Mouse (Mus musculus): ENCODE data around the gene Gltpd2. TPM values are rescaled to one million over a fixed set of nuclear protein-coding genes. Genes with fewer than 3 reads are reported as not detected.

The Gltpd2 gene
- total RNA-seq, 4 experiments from 2014 or later = not detected

DNA sequence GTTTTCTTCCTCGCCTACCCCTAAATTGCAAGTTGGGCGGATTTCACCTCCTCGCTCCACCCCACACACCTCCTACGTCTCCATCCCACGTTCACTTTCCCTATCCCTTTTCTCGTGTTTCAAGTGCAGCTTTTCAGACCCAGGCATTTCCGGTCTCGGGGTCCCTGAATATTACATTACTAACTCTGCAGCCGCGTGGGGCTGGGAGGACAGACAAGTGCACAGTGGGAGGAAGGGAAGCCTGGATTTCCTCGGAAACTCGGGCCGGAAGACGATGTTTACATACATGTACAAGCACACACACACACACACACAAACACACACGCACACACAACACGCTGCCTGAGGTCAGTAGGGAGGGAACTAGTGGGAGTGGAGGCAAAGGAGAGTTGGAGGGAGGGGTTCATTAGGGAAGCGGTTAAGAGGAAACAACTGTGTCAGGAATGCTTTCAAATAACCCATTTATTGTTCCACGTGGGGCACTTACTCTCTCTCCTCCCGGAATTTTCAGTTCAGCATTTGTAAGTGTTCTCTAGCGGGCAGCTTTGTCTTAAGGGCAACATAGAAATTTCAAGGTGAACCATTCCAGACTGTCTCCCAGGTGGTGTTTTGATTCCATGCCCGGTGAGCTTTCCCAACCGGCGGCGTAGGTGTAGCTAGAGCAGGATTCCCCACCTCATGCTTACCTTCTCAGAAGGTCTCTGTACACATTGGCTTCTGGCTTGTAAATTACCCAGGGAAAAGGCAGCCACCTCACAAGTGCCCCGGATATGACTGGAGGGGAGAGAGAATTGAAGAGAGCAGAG, 44.7 kb downstream of the Gltpd2 start:
- no peak for DNase-seq

DNA sequence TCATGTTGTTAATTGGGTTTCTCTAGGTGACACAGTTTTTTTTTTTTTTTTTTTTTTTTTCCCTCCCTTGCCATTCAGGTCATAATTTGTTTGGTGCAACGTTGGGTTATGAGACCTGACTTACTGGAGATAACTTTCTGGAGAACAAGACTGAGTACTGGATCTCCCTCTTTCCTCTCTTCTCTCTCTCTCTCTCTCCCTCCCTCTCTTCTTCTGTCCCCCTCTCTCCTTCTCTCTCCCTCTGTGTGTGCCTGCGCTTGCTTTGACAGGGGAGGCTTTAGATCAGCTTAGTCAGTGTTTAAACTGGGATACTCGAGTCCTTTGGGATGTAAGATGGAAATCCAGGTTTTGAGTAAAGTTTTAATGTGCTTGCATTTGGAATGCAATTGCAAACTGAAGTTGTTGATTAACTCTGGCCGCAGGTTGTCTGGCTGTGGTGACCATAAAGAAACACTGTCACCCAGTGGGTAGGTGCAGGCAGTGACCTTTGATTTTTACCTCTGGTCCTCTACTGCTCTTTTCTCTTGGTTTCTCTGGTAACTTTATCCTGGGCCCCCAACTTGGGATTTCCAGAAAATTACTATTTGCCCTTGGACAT, 45.4 kb downstream of the Gltpd2 start:
- DNase-seq = no peak

DNA sequence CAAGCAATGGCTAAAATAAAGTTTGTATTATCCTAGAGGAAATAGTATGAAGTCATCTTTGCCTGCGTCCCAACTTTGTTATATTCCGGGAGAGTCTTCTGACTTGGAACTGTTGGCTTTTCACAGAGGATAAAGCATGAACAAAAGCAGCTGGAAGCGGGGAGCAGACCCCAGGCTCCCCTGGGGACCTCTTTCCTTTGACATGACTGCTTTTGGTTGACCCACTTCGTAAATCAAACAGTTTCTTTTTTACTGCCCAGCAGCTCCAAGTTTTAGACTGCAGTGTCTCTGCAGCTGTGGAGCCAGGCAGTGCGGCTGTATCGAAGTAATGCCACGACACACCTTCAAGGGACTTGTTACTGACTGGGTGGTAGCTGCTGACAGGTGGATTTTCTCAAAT, 47.6 kb downstream of the Gltpd2 start:
- DNase-seq = no peak

Other genes starting within 250 kb of the Gltpd2 start
- gene Alox12e, start 196.6 kb upstream of the Gltpd2 start, total RNA-seq (2022) = not detected
- 1 to 10 TPM in 3 of 4 experiments, under 1 TPM in 1; 0.91 to 4.7 (median 3.3) TPM for gene Alox15, start 167.2 kb upstream of the Gltpd2 start, total RNA-seq (2022)
- gene Pelp1, start 109.2 kb upstream of the Gltpd2 start, total RNA-seq (2022) = 10 to 100 TPM; 24.2 to 29.9 (median 28.2) TPM
- 10 to 100 TPM; 22.0 to 51.3 (median 33.9) TPM for gene Arrb2, start 86.6 kb upstream of the Gltpd2 start, total RNA-seq (2022)
- gene Med11, start 67.3 kb upstream of the Gltpd2 start, total RNA-seq (2022) = 10 to 100 TPM; 23.4 to 24.4 (median 24.2) TPM
- gene Zmynd15, start 59.8 kb upstream of the Gltpd2 start, total RNA-seq (2022) = 1 to 10 TPM; 1.7 to 4.3 (median 3.0) TPM
- gene Cxcl16, start 59.2 kb upstream of the Gltpd2 start, total RNA-seq (2022) = 10 to 100 TPM in 3 of 4 experiments, 1 to 10 TPM in 1; 9.4 to 18.2 (median 16.1) TPM
- gene Tm4sf5, start 14.0 kb upstream of the Gltpd2 start, total RNA-seq (2022) = not detected
- under 1 TPM in 1 of 4 experiments, not detected in 3; 0.46 TPM for gene Vmo1, start 4.6 kb upstream of the Gltpd2 start, total RNA-seq (2022)
- gene Psmb6, start 6.2 kb downstream of the Gltpd2 start, total RNA-seq (2022) = 100 to 1,000 TPM; 247 to 298 (median 278) TPM
- not detected for gene Gm40193, start 13.7 kb downstream of the Gltpd2 start, total RNA-seq (2022)
- 10 to 100 TPM in 2 of 4 experiments, 1 to 10 TPM in 2; 7.8 to 15.0 (median 11.2) TPM for gene Pld2, start 20.9 kb downstream of the Gltpd2 start, total RNA-seq (2022)
- 10 to 100 TPM; 50.6 to 90.5 (median 71.2) TPM for gene Mink1, start 43.7 kb downstream of the Gltpd2 start, total RNA-seq (2022)
- not detected for gene 4930544D05Rik, start 96.7 kb downstream of the Gltpd2 start, total RNA-seq (2022)
- not detected for gene Chrne, start 100.0 kb downstream of the Gltpd2 start, total RNA-seq (2022)
- not detected for gene Gp1ba, start 119.9 kb downstream of the Gltpd2 start, total RNA-seq (2022)
- 100 to 1,000 TPM in 2 of 4 experiments, 10 to 100 TPM in 2; 82.3 to 136 (median 110) TPM for gene Rnf167, start 128.0 kb downstream of the Gltpd2 start, total RNA-seq (2022)
- 100 to 1,000 TPM; 121 to 137 (median 127) TPM for gene Slc25a11, start 128.3 kb downstream of the Gltpd2 start, total RNA-seq (2022)
- gene Pfn1, start 135.4 kb downstream of the Gltpd2 start, total RNA-seq (2022) = 1,000 to 10,000 TPM in 1 of 4 experiments, 100 to 1,000 TPM in 3; 582 to 1,056 (median 737) TPM
- 10 to 100 TPM; 39.4 to 66.5 (median 54.7) TPM for gene Eno3, start 138.0 kb downstream of the Gltpd2 start, total RNA-seq (2022)
- gene Spag7, start 150.2 kb downstream of the Gltpd2 start, total RNA-seq (2022) = 100 to 1,000 TPM in 1 of 4 experiments, 10 to 100 TPM in 3; 79.2 to 112 (median 89.0) TPM
- 10 to 100 TPM; 42.7 to 57.7 (median 49.8) TPM for gene Camta2, start 168.9 kb downstream of the Gltpd2 start, total RNA-seq (2022)
- gene Inca1, start 181.0 kb downstream of the Gltpd2 start, total RNA-seq (2022) = 10 to 100 TPM in 2 of 4 experiments, 1 to 10 TPM in 2; 5.3 to 11.4 (median 8.6) TPM
- gene Kif1c, start 181.4 kb downstream of the Gltpd2 start, total RNA-seq (2022) = 100 to 1,000 TPM; 130 to 210 (median 165) TPM
- gene Zfp3, start 245.0 kb downstream of the Gltpd2 start, total RNA-seq (2022) = 10 to 100 TPM; 11.7 to 14.8 (median 13.9) TPM

Data from adrenal gland, adult 8-10 months (tissue).